Mouse (Mus musculus): ENCODE results near the gene Cxcl9. TPM values are rescaled to one million over a fixed set of nuclear protein-coding genes. Genes with fewer than 3 reads are reported as not detected.
A peak's percentile ranks its signal among the peaks of the same experiment; 100 is the strongest.

The Cxcl9 gene
- polyA plus RNA-seq (2014; fragmentation: Nextera tagmentation; extraction: Ambion mirVana), result not detected in 2 replicates

DNA sequence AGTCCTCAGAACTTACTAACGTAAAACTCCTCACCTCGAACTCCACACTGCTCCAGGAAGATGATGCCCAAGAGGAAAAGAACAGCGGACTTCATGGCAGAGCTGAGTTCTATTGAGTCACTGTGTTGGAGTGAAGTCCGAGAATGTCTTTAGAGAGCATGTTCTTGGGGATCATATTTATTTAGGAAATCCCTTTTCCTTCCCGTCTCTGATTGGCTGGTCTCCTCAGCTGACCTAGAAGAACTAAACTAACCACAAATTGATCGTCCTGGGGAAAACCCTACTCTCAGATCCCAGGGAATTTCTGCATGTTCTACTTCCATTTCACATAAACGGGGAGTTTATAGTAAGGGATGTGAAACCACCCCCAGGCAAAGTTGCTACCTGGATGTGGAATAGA lies at the start of gene Cxcl9:
Gene Cxcl9, minus strand, starts transcription at position 151 of the 400 bp plus-strand sequence.
- no peak for DNase-seq (ENCODE audit: low spot score)
- WGBS, result 88% methylated on average over 7 of the region's 7 CpGs
- Histone ChIP-seq H3K9me3 (replicated peaks; ENCODE audit: control insufficient read depth, low read length) (no peaks in the 10 kb centered on the region), H3K36me3 (ENCODE audit: control insufficient read depth, insufficient read depth, low read length) (no peaks in the 10 kb centered on the region), H3K9ac (ENCODE audit: low read length) (no peak within 1 kb of the TSS), H3K4me3 (ENCODE audit: low read depth, low read length) (no peak within 1 kb of the TSS), H3K4me1 (ENCODE audit: control insufficient read depth, insufficient read depth, low read length) (no peaks in the 10 kb centered on the region), H3K4me2 (ENCODE audit: low read length) (no peak within 1 kb of the TSS), H3K27me3 (replicated peaks; ENCODE audit: control insufficient read depth, insufficient read depth, low read length) (no peaks in the 10 kb centered on the region), H3K27ac (ENCODE audit: low read depth, low read length) (no peak within 1 kb of the TSS)
- no peak for ATAC-seq

DNA sequence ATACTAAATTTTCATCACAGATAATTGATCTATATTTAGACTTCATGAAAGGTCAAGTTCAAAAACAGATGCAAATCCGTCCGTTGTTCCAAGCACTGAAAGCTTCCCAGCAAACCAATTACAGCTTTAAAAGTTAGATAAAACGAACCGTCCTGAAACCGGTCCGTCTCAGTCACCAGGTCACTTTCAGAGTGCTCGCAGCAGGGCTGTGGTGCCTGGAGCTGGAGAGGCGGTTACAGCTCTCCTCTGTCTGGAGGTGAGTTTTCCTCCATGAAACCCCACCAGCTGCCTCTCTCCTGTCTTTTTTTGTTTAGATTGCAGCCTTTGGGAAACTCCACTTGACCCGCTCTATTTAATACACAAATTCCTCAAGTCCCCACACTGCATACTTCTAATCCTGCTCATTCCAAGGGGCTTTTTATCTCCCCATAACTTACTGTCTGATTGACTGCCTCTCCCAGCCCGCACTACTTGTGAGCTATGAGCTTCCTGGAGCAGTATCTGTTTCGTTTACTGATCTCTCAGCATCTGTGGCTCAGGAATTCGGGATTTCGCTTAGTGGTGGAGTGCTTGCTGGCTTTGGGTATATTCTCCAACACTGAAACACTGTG lies 49.0 kb upstream of the Cxcl9 start:
- no peak overlapping the region for H3K4me3 ChIP-seq (ENCODE audit: low read depth, low read length)
- no peaks in the 10 kb centered on the region for H3K36me3 ChIP-seq (ENCODE audit: control insufficient read depth, insufficient read depth, low read length)
- ATAC-seq (no peak), DNase-seq (ENCODE audit: low spot score) (no peak)
- H3K9ac ChIP-seq (ENCODE audit: low read length), result no peak overlapping the region
- peak overlapping the region; percentile 7; the same call in 1 of the 2 replicates for H3K4me2 ChIP-seq (ENCODE audit: low read length)
- H3K27ac ChIP-seq (ENCODE audit: low read depth, low read length), result no peak overlapping the region
- no peaks in the 10 kb centered on the region for H3K4me1 ChIP-seq (ENCODE audit: control insufficient read depth, insufficient read depth, low read length)
- no peaks in the 10 kb centered on the region for H3K27me3 ChIP-seq (replicated peaks; ENCODE audit: control insufficient read depth, insufficient read depth, low read length)
- no peaks in the 10 kb centered on the region for H3K9me3 ChIP-seq (replicated peaks; ENCODE audit: control insufficient read depth, low read length)
- 32% methylated on average over 13 of the region's 13 CpGs for WGBS

DNA sequence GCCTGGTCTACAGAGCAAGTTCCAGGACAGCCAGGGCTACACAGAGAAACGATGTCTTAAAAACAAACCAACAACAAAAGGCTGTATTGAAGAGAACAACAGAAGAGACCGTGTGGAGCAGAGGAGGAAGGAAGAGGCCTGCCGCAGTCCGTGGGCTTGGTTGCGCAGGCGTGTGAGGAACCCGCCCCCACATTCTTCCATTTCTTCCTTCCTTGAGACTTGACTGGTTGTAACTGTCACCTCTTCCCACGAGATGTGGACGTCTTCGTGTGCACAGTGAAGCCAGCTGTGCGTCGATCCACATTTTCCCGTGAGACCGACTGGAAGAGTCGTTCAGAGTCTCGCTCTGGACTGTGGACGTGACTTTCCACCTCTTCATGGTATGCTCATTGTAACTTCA lies 47.5 kb upstream of the Cxcl9 start:
- ATAC-seq (no peak), DNase-seq (ENCODE audit: low spot score) (no peak)
- no peaks in the 10 kb centered on the region for H3K9me3 ChIP-seq (replicated peaks; ENCODE audit: control insufficient read depth, low read length)
- H3K4me2 ChIP-seq (ENCODE audit: low read length), result no peak overlapping the region
- no peak overlapping the region for H3K4me3 ChIP-seq (ENCODE audit: low read depth, low read length)
- H3K27me3 ChIP-seq (replicated peaks; ENCODE audit: control insufficient read depth, insufficient read depth, low read length), result no peaks in the 10 kb centered on the region
- no peak overlapping the region for H3K27ac ChIP-seq (ENCODE audit: low read depth, low read length)
- WGBS, result 89% methylated on average over 17 of the region's 17 CpGs
- H3K4me1 ChIP-seq (ENCODE audit: control insufficient read depth, insufficient read depth, low read length), result no peaks in the 10 kb centered on the region
- no peak overlapping the region for H3K9ac ChIP-seq (ENCODE audit: low read length)
- H3K36me3 ChIP-seq (ENCODE audit: control insufficient read depth, insufficient read depth, low read length), result no peaks in the 10 kb centered on the region

DNA sequence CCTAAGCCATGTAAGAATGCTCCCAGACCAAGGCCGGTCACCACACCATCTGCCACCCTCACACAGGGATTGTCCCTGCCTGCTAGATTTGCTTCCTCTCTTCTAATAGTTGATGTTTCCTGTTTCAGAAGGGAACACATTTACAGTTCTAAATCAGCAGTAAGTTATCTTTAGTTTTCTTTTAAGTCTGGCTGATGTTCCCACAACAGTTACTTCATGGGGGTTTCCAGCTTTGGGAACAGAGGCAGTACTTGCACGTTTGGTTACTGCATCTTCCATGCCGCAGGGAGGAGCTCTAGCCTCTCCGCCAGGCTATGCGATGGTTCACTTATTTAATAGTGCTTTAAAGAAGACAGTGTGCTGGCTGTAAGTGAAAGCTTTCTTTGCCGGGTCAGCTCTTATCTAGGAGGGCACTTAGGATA lies 46.9 kb upstream of the Cxcl9 start:
- Histone ChIP-seq H3K27ac (ENCODE audit: low read depth, low read length) (no peak overlapping the region), H3K4me3 (ENCODE audit: low read depth, low read length) (no peak overlapping the region), H3K4me2 (ENCODE audit: low read length) (no peak overlapping the region), H3K9me3 (replicated peaks; ENCODE audit: control insufficient read depth, low read length) (no peaks in the 10 kb centered on the region), H3K4me1 (ENCODE audit: control insufficient read depth, insufficient read depth, low read length) (no peaks in the 10 kb centered on the region), H3K27me3 (replicated peaks; ENCODE audit: control insufficient read depth, insufficient read depth, low read length) (no peaks in the 10 kb centered on the region), H3K36me3 (ENCODE audit: control insufficient read depth, insufficient read depth, low read length) (no peaks in the 10 kb centered on the region), H3K9ac (ENCODE audit: low read length) (no peak overlapping the region)
- no peak for ATAC-seq
- no peak for DNase-seq (ENCODE audit: low spot score)
- WGBS, result 78% methylated on average over 6 of the region's 6 CpGs

DNA sequence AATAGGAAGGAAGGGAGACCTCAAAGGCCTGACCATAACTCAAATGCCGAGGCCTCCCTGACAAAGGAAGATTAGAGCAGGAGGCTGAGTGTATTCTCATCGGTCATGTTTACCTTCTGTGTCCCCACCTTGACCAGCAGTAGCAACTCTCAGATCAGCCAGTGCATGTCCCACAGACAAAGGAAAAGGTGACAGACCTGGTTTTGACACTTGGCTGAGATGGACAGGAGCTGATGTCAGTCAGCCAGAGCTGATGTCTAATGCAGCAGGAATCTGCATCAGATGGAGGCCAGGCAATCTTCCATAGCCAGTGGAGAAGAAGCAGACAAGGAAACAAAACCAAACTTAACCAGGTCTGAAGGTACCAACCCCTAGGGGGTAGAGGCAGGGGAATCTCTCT lies 44.7 kb upstream of the Cxcl9 start:
- no peak overlapping the region for H3K27ac ChIP-seq (ENCODE audit: low read depth, low read length)
- no peak for DNase-seq (ENCODE audit: low spot score)

DNA sequence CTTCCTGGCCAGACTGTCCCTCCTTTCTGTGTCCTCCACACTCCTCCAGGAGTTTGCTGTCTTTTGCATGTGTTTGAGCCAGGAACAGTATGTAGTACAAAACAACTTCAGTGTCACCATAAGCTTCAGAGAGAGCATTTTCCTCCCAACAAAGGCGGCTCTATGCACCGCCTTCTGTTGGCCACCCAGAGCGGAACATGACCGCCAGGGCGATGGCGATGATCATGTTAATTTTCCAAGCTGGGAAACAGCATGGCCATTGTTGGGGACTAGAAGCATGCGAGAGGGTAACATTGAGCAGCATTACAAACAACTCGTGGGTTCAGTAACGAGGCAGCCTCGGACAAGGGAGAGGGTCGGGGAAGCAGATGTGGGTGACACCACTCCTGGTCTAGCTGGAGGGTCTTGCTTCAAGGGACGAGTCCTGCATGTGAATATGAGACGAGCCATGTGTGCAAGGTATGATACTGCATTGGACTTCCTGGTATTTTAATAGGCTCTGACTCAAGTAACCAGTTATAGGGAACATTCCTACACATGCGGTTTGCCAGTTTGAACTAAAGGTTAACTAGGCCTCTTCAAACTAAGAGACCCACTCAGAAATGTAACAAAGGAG lies 43.6 kb upstream of the Cxcl9 start:
- WGBS, result 41% methylated on average over 14 of the region's 14 CpGs

More for the DNA sequence above, 44.7 kb upstream of the Cxcl9 start:
- Histone ChIP-seq H3K9me3 (replicated peaks; ENCODE audit: control insufficient read depth, low read length) (no peaks in the 10 kb centered on the region), H3K27me3 (replicated peaks; ENCODE audit: control insufficient read depth, insufficient read depth, low read length) (no peaks in the 10 kb centered on the region), H3K4me2 (ENCODE audit: low read length) (no peak overlapping the region), H3K36me3 (ENCODE audit: control insufficient read depth, insufficient read depth, low read length) (no peaks in the 10 kb centered on the region), H3K4me1 (ENCODE audit: control insufficient read depth, insufficient read depth, low read length) (no peaks in the 10 kb centered on the region), H3K9ac (ENCODE audit: low read length) (no peak overlapping the region), H3K4me3 (ENCODE audit: low read depth, low read length) (no peak overlapping the region)
- ATAC-seq, result no peak
- 66% methylated on average over 2 of the region's 2 CpGs for WGBS

DNA sequence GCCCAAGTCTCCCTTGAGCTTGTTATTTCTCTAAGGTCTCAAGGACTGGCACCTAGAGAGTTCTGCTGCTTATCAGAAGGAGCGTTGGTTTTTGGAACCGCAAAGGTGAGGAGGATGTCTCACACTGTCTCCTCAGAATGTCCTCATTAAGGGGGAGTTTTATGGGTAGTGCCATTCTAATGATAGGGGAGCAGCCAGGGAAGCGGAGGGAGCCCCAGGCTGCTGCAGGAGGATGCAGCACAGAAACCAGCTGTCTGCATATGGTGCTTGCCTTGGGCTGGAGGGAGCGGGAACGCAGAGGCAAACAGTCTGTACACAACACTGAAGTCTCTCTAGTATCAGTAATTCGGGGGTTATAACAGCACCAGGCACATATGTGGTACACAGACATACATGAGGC lies 43.0 kb upstream of the Cxcl9 start:
- ATAC-seq, result 0 out of 2 replicates have a peak, but pooled peaks have one; percentile 24
- no peak overlapping the region for H3K27ac ChIP-seq (ENCODE audit: low read depth, low read length)
- 70% methylated on average over 6 of the region's 6 CpGs for WGBS

More for the DNA sequence above, 43.6 kb upstream of the Cxcl9 start:
- Histone ChIP-seq H3K4me2 (ENCODE audit: low read length) (no peak overlapping the region), H3K36me3 (ENCODE audit: control insufficient read depth, insufficient read depth, low read length) (no peaks in the 10 kb centered on the region), H3K9ac (ENCODE audit: low read length) (no peak overlapping the region), H3K27ac (ENCODE audit: low read depth, low read length) (no peak overlapping the region), H3K4me1 (ENCODE audit: control insufficient read depth, insufficient read depth, low read length) (no peaks in the 10 kb centered on the region), H3K4me3 (ENCODE audit: low read depth, low read length) (no peak overlapping the region), H3K27me3 (replicated peaks; ENCODE audit: control insufficient read depth, insufficient read depth, low read length) (no peaks in the 10 kb centered on the region), H3K9me3 (replicated peaks; ENCODE audit: control insufficient read depth, low read length) (no peaks in the 10 kb centered on the region)
- peak; percentile 53 for ATAC-seq
- peak; percentile 41 for DNase-seq (ENCODE audit: low spot score)

DNA sequence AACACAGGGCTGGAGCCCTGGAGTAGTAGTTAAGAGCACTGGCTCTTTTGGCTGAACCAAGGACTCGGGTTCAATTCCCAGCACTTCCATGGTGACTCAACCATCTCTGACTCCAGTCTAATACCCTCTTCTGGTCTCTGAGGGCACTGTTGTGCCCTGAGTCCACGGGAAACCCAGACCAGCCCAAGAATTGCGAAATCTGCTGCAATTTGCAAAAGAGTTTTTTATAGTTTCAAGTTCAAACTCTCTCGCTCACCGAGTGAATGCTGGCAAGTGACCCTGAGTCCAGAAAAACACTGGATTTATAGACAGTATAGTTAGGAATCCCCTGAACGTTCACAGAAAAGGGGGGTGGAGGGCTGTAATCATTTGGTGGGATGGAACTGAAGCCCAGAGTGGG lies 42.5 kb upstream of the Cxcl9 start:
- 86% methylated on average over 6 of the region's 6 CpGs for WGBS
- H3K27ac ChIP-seq (ENCODE audit: low read depth, low read length), result no peak overlapping the region
- DNase-seq (ENCODE audit: low spot score) (no peak), ATAC-seq (no peak)
- H3K36me3 ChIP-seq (ENCODE audit: control insufficient read depth, insufficient read depth, low read length), result no peaks in the 10 kb centered on the region
- no peaks in the 10 kb centered on the region for H3K27me3 ChIP-seq (replicated peaks; ENCODE audit: control insufficient read depth, insufficient read depth, low read length)
- no peak overlapping the region for H3K9ac ChIP-seq (ENCODE audit: low read length)
- H3K4me3 ChIP-seq (ENCODE audit: low read depth, low read length), result no peak overlapping the region
- H3K4me2 ChIP-seq (ENCODE audit: low read length), result no peak overlapping the region
- no peaks in the 10 kb centered on the region for H3K9me3 ChIP-seq (replicated peaks; ENCODE audit: control insufficient read depth, low read length)
- H3K4me1 ChIP-seq (ENCODE audit: control insufficient read depth, insufficient read depth, low read length), result no peaks in the 10 kb centered on the region

More for the DNA sequence above, 43.0 kb upstream of the Cxcl9 start:
- Histone ChIP-seq H3K27me3 (replicated peaks; ENCODE audit: control insufficient read depth, insufficient read depth, low read length) (no peaks in the 10 kb centered on the region), H3K4me2 (ENCODE audit: low read length) (no peak overlapping the region), H3K4me3 (ENCODE audit: low read depth, low read length) (no peak overlapping the region), H3K9ac (ENCODE audit: low read length) (no peak overlapping the region), H3K9me3 (replicated peaks; ENCODE audit: control insufficient read depth, low read length) (no peaks in the 10 kb centered on the region), H3K4me1 (ENCODE audit: control insufficient read depth, insufficient read depth, low read length) (no peaks in the 10 kb centered on the region), H3K36me3 (ENCODE audit: control insufficient read depth, insufficient read depth, low read length) (no peaks in the 10 kb centered on the region)
- DNase-seq (ENCODE audit: low spot score), result no peak
